Mouse (Mus musculus): ENCODE measurements around the gene Itih4.

The Itih4 gene

GRCm38 (mm10) chr14:30886204-30886603, at the start of gene Itih4:
Gene Itih4, plus strand, starts transcription at chr14:30886476.
- DNase-seq: no peak

DNA sequence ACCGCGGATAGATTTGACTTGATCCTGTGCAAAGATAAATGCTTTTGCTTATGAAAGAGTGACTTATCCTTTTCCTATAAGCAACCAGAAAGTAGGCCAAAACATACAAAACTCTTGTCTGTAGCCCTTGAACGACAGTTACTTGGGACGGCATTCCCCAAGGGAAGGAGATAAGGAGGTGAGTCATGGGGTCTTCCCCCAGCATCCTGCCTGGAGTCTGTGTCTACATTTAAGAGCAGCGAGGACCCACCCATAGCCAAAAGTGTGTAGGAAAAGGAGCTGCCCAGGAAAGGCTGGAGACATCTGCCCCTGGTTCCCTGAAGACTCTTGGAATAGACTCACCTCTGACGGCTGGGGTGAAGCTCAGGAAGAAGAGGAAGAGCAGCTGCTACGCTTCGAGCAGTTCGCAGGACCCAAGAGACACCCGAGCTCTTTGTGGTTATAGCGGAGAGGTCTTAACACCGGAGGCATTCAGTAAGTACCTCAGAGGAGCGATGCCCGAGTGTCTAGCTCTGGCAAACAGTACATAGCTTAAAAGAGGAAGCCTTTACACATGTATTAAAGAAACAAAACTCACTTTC, 48.8 kb upstream of the Itih4 start:
- DNase-seq: no peak

DNA sequence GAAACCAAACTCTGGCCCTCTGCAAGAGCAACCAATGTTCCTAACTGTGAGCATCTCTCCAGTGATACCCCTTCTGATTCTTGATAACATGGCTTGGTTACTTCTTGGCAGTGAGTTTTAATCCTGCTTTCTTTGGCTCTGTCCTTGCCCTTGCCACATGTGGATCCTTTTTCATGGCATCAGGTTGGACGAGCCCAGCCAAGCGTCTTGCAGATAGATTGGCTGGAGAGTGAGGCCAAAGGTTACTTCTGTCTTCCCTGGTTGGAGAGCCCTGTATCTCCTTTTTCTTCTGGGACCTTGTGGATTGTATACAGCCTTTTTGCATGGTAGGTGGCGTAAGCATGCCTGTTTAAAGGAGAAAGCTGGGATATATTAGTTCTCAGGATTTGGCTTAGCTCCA, 42.6 kb upstream of the Itih4 start:
- DNase-seq: no peak

DNA sequence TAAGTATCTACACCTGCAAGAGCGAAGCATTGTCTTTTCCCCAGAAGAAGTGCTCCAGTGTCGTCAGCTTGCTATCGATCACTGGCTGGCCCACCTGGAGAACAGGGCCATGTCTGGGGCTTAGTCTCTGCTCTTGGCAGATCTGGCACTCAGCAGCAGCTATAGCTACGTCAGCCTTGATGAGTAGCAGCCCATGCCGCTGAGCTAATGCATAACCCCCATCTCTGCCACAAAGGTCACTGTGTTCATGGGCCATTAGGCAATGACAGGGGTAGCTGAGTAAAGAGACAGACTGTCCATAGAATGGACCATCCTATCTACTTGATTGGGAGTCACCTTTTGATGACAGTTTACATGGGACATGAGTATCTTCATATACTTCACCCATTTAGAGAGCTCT, 35.8 kb upstream of the Itih4 start:
- DNase-seq: no peak

DNA sequence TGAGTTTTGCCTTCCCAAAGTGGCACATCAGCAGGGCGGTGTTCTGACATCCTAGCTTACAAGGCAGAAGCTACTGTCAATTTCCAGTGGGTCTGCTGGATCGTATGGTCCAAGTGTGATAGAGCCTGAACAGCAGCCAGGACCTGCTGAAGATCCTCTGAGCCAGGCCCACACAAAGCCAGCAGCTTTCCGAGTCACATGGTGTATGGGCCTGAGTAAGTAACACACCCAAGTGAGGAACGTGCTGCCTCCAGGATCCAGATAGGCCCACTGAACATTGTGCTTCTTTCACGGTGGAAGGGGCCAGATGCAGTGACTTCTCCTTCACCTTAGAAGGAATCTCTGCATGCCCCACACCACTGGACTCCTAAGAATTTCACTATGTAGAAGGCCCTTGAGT, 34.0 kb upstream of the Itih4 start:
- DNase-seq: no peak

DNA sequence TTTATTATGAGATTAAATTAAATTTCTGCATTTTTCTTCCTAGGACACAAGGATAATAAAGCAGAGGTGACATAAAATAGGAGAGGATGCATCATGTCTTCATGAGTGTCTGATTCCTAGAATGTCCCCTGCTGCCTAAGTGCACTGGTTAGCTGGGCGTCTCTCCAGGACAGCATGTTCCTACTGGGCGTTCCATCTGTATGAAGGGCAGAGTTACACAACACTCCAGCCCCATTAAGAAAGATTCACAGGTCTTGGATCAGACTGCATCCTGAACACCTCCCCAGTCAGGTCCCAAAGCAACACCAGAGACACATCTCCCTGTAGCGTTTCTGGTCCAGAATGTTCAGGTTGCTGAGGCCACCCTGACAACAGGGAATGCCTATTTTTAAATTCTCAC, 31.0 kb upstream of the Itih4 start:
- DNase-seq: no peak

GRCm38 (mm10) chr14:30856885-30857507, 29.3 kb upstream of the Itih4 start:
- DNase-seq: no peak

GRCm38 (mm10) chr14:30857990-30858389, 28.3 kb upstream of the Itih4 start:
- no peak for DNase-seq

DNA sequence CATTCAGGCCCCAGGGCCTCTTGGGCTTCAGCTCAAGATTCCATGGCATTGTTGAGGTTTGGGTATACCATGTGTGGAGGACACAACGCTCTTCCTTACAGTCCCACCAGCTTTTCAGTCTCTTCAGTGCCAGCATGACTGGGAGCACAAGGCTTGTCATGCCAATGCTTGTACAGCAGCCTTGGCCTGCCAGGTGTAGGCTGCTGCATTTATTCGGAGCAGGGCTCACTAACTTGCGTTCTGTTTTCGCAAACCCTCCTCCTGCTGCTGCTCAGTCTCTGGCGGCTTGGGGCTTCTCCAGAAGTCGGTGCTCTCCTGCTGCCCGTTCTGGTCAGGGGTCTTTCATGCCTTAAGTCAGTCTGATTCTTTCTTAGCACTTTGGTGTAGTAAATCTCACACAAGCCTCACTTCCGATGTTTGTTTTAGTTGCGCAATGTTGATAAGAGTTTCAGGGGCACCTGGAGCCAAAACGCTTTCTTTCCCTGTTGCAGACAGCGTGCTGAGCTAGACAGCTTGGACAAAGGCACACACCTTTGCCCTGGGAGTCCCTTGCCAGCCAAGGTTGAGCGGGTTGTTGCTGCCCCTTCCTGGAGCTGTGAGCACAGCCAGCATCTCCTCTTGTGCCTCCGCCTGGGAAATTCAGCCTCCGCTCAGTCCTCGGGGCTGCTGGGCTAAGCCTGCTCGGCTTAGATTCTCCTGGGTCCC, 24.7 kb upstream of the Itih4 start:
- no peak for DNase-seq

DNA sequence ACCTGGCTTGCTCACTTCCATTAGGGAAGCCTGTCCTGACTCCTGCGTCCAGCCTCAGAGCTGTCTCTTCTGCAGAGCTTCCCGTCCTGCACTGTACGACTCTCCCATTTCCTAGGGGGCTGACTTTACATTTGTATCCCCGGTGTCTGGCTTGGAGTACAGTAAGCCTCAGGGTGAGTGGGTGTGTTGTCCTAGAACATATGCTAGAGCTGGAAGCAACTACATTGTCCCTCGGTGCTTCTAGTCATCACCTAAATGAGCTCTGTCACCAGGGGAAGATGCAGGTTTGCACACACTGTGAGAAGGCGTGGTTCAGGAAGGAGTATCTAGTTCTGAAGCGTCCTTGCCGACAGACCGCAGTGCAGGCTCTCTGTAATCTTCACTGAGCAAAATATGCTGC, 23.9 kb upstream of the Itih4 start:
- no peak for DNase-seq

DNA sequence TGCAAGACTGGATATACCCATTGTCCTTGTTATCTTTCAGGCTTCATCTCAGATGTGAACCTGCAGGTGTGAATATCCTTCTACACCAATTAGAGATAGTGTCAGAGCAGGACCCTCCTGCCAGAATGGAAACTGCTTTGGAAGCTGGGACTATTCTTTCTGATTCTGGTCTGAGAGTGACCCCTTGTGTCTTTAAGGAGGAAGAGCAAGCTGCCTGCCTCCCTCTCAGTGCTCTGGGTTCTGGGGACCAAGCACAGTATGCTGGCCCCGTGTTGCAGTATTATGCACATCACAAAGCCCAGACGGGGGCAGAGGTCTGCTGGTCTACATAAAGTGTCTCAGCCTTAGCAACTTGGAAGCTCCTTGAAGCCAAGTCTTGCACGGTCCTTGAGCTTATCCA, 21.0 kb upstream of the Itih4 start:
- no peak for DNase-seq

DNA sequence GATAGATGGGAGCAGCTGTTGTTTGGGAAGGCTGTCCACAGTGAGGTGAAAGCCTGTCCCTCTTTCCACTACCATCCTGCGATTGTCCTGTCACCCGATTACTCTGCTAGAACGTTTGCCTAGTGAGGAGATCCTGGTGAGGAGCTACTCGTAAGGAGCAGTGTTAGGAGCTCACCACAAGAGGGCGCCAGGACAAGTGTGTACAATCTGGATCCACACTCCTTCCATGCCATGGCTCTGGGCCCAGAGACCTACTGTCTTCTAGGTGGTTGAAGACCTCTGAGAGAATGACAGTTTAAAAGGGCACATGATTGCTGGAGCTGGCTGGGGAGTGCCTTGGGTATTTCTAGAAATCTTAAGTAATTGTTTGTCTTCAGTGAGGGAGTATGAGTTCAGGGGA, 19.2 kb upstream of the Itih4 start:
- peak; percentile 86 for DNase-seq

DNA sequence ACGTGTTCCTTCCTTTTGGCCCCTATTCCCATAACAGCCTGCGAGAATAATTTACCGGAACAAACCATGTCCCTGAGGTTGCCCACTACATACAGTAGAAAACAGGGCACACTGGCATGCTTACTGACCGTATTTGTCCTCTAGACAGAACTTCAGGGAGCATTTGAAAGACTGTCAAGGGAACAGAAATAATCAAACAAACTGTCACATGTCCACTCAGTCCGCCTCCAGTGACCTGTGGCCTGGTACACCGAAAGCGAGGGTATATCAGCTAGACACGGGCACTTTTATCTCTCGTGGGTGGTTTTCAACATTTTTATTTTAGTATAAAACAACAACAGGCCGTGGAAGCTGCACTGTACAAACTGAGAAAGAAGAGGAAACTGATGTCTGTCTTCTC, 17.4 kb upstream of the Itih4 start:
- DNase-seq: no peak

DNA sequence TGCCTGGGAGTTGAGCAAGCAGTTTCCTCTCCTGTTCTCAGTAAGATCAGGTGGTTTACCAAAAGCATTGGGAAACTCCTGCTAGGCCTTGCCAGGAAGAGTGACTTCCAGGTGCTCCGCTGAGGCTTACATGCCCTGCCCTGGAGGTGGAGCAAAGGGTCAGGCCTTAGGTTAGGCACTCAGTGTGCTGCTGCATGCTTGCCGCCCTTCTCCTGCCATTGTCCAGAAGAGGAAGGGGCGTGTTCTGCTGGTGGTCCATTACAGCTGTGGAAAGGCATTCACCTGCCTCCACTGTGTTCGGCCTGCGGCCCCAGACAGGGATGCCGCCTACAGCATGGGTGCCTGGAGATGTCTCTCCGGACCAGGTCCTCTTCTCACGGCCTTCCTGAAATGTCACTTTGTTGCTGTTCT, 16.9 kb upstream of the Itih4 start:
- DNase-seq: no peak

DNA sequence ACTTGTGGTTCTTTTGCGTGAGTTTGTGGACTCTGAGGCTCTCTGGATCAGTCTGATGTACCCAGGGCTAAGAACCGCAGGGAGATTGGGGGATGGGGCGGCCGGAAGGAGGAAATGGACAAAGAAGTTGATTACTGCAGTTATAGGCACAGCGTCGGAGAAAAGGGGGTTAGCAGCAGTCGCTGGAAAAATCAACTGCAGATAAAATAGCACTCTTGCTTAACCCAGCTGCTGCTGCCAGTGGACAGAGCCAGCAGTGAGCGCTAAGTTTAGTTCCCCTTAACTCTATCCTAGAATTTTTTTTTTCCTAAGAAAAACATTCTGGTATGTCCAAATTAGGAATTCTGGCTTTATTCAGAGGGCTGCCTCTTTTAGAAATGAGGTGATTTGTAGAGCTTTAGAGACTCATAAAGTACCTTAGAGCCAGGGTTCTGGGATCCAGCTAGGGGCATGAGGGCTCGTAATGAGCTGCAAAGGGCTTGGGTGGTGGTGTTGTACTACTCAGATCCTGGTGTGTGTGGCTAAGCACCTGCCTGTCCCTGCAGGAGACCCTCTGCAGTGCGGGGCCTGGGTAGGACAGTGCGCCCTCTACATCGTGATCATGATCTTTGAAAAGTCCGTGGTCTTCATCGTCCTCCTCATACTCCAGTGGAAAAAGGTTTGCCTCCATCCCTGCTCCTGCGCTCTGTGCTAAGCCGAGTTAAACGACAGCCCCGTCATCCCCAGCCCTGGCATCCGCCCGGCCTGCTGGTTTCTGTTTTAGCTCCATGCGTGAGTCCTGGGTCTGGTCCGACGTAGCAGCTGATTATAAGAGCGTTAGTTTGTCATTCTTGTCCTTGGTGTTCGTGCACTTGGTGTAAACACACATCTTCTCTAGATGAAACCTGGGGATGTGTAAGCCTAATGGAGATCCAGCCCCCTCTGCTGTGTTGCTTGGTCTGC, 15.8 kb upstream of the Itih4 start:
- DNase-seq: no peak

DNA sequence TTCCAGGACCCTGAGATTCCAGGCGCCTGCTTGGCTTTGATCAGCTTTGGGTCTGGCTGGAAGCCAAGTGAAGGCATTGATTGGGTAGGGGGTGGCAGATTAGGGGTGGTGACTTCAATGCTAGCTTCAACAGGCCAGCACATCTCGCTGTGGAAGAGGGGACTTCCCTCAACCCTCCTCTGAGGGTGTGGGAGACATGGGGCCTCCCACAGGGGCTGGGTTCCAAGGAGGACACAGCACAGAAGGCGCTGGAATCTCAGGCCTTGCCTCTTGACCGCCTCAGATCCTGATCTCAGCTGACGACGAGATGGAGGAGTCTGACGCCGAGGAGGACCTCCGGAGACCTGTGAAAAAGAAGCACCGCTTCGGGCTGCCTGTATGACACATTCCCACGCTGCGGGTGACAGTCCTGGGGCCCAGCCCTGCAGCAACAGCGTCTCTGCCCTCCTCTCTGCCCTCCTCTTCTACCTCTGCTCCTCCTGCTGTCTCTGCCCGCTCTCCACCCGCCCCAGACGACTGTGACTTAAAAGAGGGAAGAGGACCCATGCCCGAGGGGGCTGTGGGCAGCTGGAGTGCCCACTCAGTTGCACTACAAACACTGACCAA, 12.1 kb upstream of the Itih4 start:
- DNase-seq: no peak

- no peak for DNase-seq
These were observed 11.0 kb upstream of the Itih4 start for GRCm38 (mm10) chr14:30875130-30875865.

DNA sequence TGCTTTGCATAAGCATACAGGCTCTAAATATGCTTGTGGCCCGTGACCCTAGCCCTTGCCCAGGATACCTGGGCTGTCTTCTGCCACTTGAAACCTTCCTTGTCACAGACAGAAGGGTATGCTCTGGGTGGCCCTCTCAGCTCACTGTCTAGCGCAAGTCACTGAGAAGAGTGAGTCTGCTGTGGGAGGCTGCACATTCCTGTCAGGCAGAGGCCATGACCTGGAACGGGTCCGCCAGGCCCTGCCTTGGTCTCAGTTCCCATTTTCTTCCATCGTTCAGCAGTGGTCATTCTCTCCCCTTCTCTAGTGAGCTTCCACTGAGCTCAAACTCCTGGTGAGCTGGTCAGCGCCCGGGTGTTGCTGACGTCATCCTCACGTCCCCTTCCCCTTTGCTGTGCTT, 10.3 kb upstream of the Itih4 start:
- DNase-seq: no peak

GRCm38 (mm10) chr14:30876451-30876850, 9.8 kb upstream of the Itih4 start:
- DNase-seq: no peak

DNA sequence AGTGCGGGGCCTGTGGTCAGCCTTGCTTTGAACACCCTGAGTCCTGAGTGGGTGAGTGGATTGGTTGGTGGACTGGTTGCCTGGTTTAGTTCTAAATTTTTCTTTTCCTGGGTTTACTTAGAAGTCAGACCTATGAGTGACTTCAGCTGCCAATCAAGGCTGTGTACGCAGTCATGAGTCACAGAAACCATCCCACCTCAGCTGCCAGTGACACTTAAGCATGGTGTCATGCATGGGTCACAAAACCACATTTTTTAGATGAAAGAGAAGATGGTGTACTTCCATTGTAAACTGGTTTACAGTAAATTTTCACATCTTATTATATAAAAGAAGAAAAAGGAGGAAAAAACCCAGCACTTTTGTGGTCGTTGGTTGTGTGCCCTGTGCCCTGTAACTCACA, 8.4 kb upstream of the Itih4 start:
- DNase-seq: no peak

DNA sequence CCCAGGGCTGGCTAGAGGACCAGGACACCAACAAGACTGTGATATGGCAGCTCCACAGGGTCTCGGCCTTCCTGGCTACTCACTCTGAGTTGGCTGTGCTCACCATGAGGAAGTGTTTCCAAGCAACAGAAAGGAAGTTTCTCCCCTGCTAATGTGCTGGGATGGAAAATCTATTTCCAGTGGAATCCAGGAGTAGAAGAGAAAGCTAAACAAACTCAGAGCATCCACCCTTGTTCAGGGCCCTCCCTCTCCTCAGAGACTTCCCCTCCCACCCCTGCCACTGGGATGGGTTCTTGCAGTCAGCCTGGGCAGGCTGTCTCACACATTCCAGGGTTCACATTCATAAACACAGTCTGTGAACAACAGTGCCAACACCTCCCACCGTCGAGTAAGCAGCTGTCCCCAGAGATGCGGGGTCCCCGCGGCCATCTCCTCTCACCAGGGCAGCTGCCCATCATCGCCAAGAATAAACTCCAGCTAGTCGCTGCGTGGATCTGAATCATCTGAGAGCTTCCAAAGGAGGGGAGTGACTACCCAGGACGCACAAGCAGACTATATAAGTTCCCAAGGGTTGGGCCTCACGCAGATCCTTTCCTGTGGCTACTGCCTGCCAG, 7.2 kb upstream of the Itih4 start, which contains the start of gene Mustn1:
Gene Mustn1, plus strand, starts transcription at position 243 of the 614 bp plus-strand sequence.
- no peak for DNase-seq

DNA sequence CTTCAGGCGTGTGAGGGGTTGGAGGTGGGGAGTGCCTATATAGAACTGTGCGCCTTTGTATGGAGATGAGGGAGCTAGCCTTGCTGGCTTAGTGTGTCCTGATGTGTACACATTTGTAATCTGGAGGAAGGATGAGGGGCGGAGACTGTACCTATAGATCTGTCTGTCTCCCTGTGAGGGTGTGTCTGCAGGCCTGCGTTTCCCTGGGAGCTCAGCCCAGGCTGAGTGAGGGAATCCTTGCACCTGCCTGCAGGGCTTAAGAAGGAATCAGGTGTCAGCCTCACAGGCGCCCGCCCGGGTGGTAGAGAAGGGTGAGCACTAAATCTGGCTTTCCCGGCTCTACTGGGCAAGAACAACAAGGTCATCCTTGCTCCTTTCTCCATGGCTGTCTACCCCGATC, 6.5 kb upstream of the Itih4 start:
- no peak for DNase-seq

All from right cerebral cortex, postnatal 14 days (tissue).